Mouse (Mus musculus): ENCODE results near the gene Gm20683.
A peak's percentile ranks its signal among the peaks of the same experiment; 100 is the strongest.
"Not testable (repeated sequence)": the region's sequence is repeated elsewhere in the genome, so short reads cannot be mapped to it uniquely, and the experiment has no call there.

Gene Gm20683

GRCm38 (mm10) chr17:25874148-25874720 lies 32.7 kb upstream of the Gm20683 start:
- no peak for DNase-seq (ENCODE audit: low read depth, low spot score)

- DNase-seq (ENCODE audit: low read depth, low spot score) = no peak
These were observed 32.0 kb upstream of the Gm20683 start for GRCm38 (mm10) chr17:25873405-25874147.

GRCm38 (mm10) chr17:25872676-25873075 lies 31.1 kb upstream of the Gm20683 start:
- no peak for DNase-seq (ENCODE audit: low read depth, low spot score)

DNA sequence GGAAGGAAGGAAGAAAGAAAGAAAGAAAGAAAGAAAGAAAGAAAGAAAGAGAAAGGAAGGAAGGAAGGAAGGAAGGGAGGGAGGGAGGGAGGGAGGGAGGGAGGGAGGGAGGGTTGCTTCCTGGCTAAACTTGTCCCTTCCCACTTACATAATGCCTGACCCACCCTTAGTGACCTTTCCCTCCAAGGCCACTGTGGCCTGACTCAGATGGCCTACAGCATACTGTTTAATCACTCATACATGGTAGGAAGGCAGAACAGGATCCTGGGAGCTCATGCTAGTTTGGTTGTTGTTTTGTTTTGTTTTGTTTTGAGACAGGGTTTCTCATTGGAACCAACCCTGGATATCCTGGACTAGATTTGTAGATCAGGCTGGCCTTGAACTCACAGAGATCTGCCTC lies 30.0 kb upstream of the Gm20683 start:
- DNase-seq (ENCODE audit: low read depth, low spot score) = not testable (repeated sequence)

GRCm38 (mm10) chr17:25869954-25870353 lies 28.4 kb upstream of the Gm20683 start:
- DNase-seq (ENCODE audit: low read depth, low spot score) = no peak

GRCm38 (mm10) chr17:25869498-25869897 lies 27.9 kb upstream of the Gm20683 start:
- no peak for DNase-seq (ENCODE audit: low read depth, low spot score)

DNA sequence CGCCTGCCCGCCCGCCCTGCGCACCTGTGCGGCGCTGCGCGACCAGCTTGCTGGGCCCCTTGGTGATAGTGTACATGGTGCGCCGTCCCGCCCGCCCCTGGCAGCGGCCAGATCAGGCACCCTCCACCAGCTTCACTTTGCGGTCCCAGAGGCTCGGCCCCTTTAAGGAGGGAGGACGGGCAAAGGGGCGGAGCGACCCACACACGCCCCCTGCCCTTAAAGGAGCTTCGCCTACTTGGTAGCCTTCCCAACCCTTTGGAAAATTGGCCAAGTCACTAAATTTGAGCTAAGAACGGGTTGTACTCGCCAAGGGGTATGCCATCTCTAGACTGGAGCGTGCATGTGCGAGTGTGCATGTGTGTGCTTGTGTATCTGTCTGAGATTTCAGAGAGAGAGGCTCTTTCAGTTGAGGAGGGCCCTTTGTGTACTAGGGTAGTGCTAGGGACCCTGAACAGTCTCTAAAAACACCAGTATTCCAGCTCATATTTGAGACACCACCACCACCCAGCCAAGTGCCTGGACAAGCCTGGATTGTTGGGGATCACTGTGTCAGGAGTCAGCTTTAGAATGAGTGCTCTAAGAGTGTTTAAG lies 27.1 kb upstream of the Gm20683 start, which contains the start of gene Mcrip2:
Gene Mcrip2, minus strand, starts transcription at position 164 of the 591 bp plus-strand sequence.
- no peak for DNase-seq (ENCODE audit: low read depth, low spot score)

GRCm38 (mm10) chr17:25867836-25868600 lies 26.5 kb upstream of the Gm20683 start:
- no peak for DNase-seq (ENCODE audit: low read depth, low spot score)

- no peak for DNase-seq (ENCODE audit: low read depth, low spot score)
These were observed 25.9 kb upstream of the Gm20683 start for GRCm38 (mm10) chr17:25867509-25867835.

- DNase-seq (ENCODE audit: low read depth, low spot score) = no peak
These were observed 24.6 kb upstream of the Gm20683 start for GRCm38 (mm10) chr17:25866172-25866571.

- DNase-seq (ENCODE audit: low read depth, low spot score) = no peak
These were observed 23.7 kb upstream of the Gm20683 start for GRCm38 (mm10) chr17:25865288-25865687.

DNA sequence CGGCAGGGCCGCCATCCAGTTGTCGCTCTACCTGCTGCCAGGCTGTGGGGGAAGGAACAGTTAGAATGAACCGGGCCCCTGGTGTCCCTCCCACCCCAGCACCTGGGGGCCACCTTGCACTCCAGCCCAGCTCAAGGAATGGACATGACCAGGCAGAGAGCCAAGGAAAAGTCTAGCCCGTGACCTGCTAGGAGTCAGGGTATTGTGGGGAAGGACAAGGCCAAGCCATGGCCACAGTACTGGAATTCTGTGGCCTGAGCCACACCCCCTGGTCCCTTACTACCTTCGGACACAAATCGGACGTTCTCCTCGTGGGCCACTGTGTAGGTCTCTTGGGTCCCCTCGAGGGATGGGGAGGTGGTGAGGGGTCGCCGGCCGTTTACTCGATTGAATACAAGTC lies 22.7 kb upstream of the Gm20683 start:
- DNase-seq (ENCODE audit: low read depth, low spot score) = no peak

- no peak for DNase-seq (ENCODE audit: low read depth, low spot score)
These were observed 22.1 kb upstream of the Gm20683 start for GRCm38 (mm10) chr17:25863681-25864080.

GRCm38 (mm10) chr17:25861704-25862612 lies 20.4 kb upstream of the Gm20683 start:
- no peak for DNase-seq (ENCODE audit: low read depth, low spot score)

DNA sequence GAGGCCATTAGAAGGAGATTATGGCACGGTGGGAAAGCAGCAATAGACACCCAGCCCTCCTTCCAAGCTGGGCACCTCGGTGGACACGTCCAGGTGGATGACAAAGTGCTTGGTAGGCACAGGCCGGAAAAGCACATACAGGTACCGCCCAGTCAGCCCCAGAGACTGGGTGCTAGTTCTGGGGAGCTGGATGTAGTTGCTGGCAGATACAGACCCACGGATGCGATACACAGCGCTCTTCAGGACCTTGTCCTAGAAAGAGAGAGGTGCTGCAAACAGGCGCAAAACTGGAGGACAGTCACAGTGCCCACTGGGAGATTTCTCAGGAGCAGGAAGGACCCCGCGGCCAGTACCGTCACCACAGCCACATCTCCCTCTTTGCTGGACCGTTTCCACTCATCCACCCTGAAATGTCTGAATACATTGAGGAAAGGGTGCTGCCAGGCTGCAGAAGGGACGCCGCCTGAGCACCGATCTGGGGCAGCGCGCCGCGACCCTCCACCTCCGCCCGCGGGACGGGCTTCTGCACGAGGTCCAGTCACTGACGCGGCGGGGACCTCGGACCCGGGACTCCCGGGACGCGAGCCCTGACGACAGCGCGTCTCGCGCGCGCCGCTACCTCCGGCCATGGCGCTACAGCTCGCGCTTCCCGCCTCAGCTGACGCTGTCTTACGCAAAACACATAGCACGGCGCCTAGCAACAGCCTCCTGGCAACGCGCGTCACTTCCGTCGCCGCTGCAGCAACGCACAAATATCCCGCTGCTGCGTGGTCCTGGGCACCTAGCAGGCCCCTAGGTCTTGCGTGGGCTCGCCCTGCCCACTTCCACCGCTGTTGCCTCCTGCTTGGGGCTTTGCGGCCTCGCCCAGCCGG lies 19.5 kb upstream of the Gm20683 start, which contains the start of gene Wdr90:
Gene Wdr90, minus strand, starts transcription at position 670 of the 872 bp plus-strand sequence.
- DNase-seq (ENCODE audit: low read depth, low spot score) = peak; percentile 71

DNA sequence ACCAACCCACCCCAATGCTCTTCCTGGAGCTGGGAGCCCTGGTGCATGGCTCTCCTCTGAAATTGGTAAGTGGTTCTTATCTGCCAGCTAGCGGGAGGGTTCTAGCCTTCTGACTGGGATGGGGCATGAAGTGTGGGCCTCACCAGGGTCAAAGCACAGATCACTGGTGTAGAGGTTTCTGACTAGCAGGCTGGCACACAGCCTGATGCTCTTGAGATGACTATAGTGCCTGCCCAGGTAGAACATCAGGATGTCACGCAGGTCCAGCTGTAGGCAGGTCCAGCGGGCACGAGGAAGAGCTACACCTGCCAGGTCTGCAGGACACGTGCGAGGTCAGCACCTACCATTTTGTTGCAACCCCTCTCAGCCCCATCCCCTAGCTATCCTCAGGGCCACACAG lies 18.7 kb upstream of the Gm20683 start:
- no peak for DNase-seq (ENCODE audit: low read depth, low spot score)

DNA sequence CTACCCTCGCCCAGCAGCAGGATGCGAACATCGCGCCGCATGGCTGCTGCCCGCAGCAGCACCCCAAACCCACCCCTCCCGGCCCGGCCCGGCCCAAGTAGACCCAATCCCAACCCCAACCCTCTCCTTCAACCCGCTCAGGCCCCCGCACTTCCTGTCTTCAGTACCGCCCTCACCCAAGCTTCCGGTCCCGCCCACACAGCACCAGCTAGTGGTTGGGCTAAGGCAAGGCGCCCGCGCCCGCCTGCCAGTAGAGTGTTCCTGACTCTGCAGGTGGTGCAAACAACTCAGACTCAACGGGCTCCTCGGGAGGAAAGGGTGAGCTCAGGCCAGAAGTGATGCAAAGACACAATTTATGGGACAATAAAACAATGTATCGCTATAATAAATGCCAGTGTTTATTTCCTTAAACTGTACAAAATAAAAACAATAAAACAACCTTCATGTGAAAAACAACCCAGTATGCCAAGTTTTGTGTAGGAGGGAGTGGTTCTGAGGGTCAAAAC lies 2.9 kb upstream of the Gm20683 start, which contains the start of gene Rhot2:
Gene Rhot2, minus strand, starts transcription at position 456 of the 506 bp plus-strand sequence.
- peak; percentile 85 for DNase-seq (ENCODE audit: low read depth, low spot score)

DNA sequence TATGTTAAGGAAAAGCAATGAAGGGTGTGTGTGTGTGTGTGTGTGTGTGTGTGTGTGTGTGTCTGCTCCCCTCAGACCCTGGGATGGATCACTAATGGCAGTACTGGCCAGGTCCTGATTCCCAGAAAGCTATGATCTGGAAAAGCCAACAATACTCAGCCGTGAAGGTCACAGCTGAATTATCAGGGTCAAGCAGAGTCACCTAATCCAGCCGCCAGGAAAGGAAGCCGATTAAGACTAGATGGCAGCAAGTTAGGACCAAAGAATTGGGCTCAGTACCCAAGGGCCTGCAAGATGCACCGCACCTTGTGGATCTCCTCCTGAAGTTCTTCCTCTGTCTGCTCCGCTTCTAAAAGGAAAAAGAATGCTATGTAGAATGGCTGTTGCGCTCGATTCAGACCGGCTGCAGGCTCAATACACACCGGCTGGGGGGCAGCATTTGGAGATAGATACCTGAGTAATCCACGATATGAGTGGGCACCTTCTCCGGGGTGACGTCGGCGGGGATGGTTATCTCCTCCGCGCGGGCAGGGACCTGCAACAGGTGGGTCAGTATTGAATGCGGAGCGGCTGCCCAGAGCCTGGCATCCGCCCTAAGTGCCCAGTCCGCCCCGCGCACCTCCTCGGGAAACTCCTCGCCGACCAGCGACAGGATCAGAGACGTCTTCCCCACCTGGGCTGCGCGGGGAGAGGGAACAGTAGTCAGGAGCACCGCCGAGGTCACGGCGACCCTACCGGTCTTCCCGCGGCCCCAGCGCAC lies 2.3 kb upstream of the Gm20683 start:
- no peak for DNase-seq (ENCODE audit: low read depth, low spot score)

- no peak for DNase-seq (ENCODE audit: low read depth, low spot score)
These were observed 1.6 kb upstream of the Gm20683 start for GRCm38 (mm10) chr17:25843122-25843521.

Data from c-Kit-negative CD71-positive TER-119-positive erythroid progenitor cells, embryonic 14.5 days (primary cell).